ENCODE assay signal across 13 mouse cellular contexts in the genomic region with DNA sequence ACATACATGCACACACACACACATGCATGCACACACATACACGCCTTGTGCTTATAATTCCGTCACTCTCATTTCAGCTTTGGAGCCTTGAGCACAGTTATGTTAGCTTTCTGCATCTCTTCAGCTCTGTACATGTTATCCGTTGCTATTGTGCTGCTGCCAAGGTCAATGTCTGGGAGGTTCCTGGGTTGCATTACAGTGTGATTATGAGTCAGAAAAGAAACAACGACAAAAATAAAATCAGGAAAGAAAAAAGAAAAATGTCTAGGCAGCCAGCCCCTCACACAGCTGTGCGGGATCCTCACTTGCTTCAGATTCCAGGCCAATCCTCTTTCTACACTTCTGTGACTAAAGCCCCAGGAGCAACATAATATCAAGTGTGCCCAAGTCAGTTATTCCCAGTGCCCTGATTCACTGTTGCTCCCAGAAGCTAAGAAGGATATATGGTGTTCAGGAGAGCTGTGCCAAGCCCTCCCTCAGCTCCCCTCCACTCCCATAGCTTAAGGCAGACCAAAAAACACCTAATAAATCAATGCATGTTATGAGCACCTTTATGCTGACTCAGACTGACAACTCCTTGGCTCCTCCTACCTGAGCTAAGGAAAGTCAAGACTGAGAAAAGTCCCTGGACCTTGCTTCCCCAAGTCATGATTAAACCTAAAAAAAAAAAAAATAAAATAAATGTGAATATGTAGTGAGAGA.
DNase-seq lines count a peak whose midpoint lies in the region; ATAC-seq and TF ChIP-seq lines count a peak whose summit lies in the region.
"Had no signal": no experiment of that assay in that cellular context is flagged by ENCODE, and none has a peak within 500 bp of the region (broad histone marks: within the 10 kb centered on the region; RNA-seq: fewer than 3 reads in every experiment).

No protein-coding gene starts in this region.

- peak overlapping the region; percentile 87 for H3K27ac ChIP-seq in liver, postnatal 0 days (ENCODE audit: low read depth)
- peak overlapping the region; percentile 18; the same call in 1 of the 2 replicates for H3K27ac ChIP-seq in limb, embryonic 15.5 days
- H3K27ac ChIP-seq in gastrocnemius, adult 2 months = no peak overlapping the region
- H3K27ac ChIP-seq: layer of hippocampus, adult 2 months; liver, embryonic 12.5 days had no signal

- H3K9ac ChIP-seq in liver, postnatal 0 days (replicated peaks) = no peak overlapping the region
- no peak overlapping the region for H3K9ac ChIP-seq in limb, embryonic 15.5 days
- H3K9ac ChIP-seq: liver, embryonic 12.5 days had no signal

- intact Hi-C loops in gastrocnemius, adult 2 months (cut with DNase I) = no loop called here

- peaks cover 24% of the 10 kb centered on the region for H3K4me1 ChIP-seq in liver, postnatal 0 days (ENCODE audit: insufficient read depth)
- peaks cover 28% of the 10 kb centered on the region for H3K4me1 ChIP-seq in limb, embryonic 15.5 days
- H3K4me1 ChIP-seq: liver, embryonic 12.5 days had no signal

- peak; percentile 52 for DNase-seq in adrenal gland, adult 8-10 months
- DNase-seq in adrenal gland, adult 18-20 months (ENCODE audit: low spot score in 2 of 2) = no peak
- no peak for DNase-seq in liver, postnatal 0 days
- DNase-seq in liver = no peak
- DNase-seq in adrenal gland, postnatal 36 days = peak; percentile 63 to 67
- DNase-seq in left cerebral cortex, adult 8-10 months (ENCODE audit: low spot score in 2 of 2) = no peak
- no peak for DNase-seq in gastrocnemius, adult 2 months
- DNase-seq: B cell, adult 2 months; cerebellum, postnatal 14 days; right cerebral cortex, adult 18-20 months had no signal

- no peak for TF ChIP-seq EP300 in liver, postnatal 0 days (IDR thresholded peaks at IDR 0.05; ENCODE audit: low read depth)

- no peaks in the 10 kb centered on the region for H3K27me3 ChIP-seq in liver, postnatal 0 days (ENCODE audit: insufficient read depth, low read length)
- no peaks in the 10 kb centered on the region for H3K27me3 ChIP-seq in limb, embryonic 15.5 days
- H3K27me3 ChIP-seq: liver, embryonic 12.5 days had no signal

- TF ChIP-seq CTCF in liver, postnatal 0 days (IDR thresholded peaks at IDR 0.05; ENCODE audit: low read depth) = no peak
- TF ChIP-seq CTCF in gastrocnemius, adult 2 months (IDR thresholded peaks at IDR 0.05) = no peak

- 68% methylated on average over 5 of the region's 5 CpGs for WGBS in liver, postnatal 0 days (ENCODE audit: insufficient replicate concordance)
- 41% methylated on average over 5 of the region's 5 CpGs for WGBS in limb, embryonic 15.5 days

- H3K9me3 ChIP-seq in liver, postnatal 0 days (ENCODE audit: low read length) = no peaks in the 10 kb centered on the region
- H3K9me3 ChIP-seq in limb, embryonic 15.5 days = no peaks in the 10 kb centered on the region
- H3K9me3 ChIP-seq: liver, embryonic 12.5 days had no signal

- H3K4me3 ChIP-seq in liver, postnatal 0 days (ENCODE audit: low read depth, low read length) = no peak overlapping the region
- H3K4me3 ChIP-seq in limb, embryonic 15.5 days = no peak overlapping the region
- no peak overlapping the region for H3K4me3 ChIP-seq in gastrocnemius, adult 2 months
- H3K4me3 ChIP-seq: layer of hippocampus, adult 2 months; liver, embryonic 12.5 days had no signal

- no peak for ATAC-seq in liver, postnatal 0 days
- peak; percentile 65; the same call in 1 of the 2 replicates for ATAC-seq in limb, embryonic 15.5 days (ENCODE audit: insufficient number of reproducible peaks, low FRiP score, low TSS enrichment, low read depth)
- ATAC-seq: liver, embryonic 12.5 days had no signal

- no peaks in the 10 kb centered on the region for H3K36me3 ChIP-seq in liver, postnatal 0 days (replicated peaks; ENCODE audit: insufficient read depth, low read length)
- H3K36me3 ChIP-seq in limb, embryonic 15.5 days = no peaks in the 10 kb centered on the region
- H3K36me3 ChIP-seq: liver, embryonic 12.5 days had no signal

- H3K4me2 ChIP-seq in liver, postnatal 0 days (ENCODE audit: low read depth, low read length) = no peak overlapping the region
- no peak overlapping the region for H3K4me2 ChIP-seq in limb, embryonic 15.5 days
- H3K4me2 ChIP-seq: liver, embryonic 12.5 days had no signal

Comparison
In these comparisons a context has a peak if more than half of its experiments do, and no peak if none do; other contexts are left out.
1. DNase-seq: peak in adrenal gland, adult 8-10 months (single experiment) and adrenal gland, postnatal 36 days (2 of 2); none in adrenal gland, adult 18-20 months (0 of 2), liver, postnatal 0 days (single experiment), liver (single experiment), left cerebral cortex, adult 8-10 months (0 of 2) and gastrocnemius, adult 2 months (single experiment).